Mouse (Mus musculus) gastrocnemius, postnatal 25 days (tissue): ENCODE data around the gene Rab1a. TPM values are rescaled to one million over a fixed set of nuclear protein-coding genes. Genes with fewer than 3 reads are reported as not detected.
A peak's percentile ranks its signal among the peaks of the same experiment; 100 is the strongest.
"Not testable (repeated sequence)": the region's sequence is repeated elsewhere in the genome, so short reads cannot be mapped to it uniquely, and the experiment has no call there.

ENCODE experiments used
- DNase-seq: peaks from one replicate; pipeline ENCODE4 v3.0.0; 2022
- long read RNA-seq, 2 experiments: library from polyadenylated mRNA; stranded (forward); transcript quantifications; one replicate each; pipeline ENCODE4 v2.0.0; 2021
- total RNA-seq, 2 experiments: library from RNA; stranded (reverse); gene quantifications; 1 replicate in 1 of 2; 2 replicates in 1 of 2; pipeline ENCODE4 v1.2.3; 2021

Rab1a gene
- 10 to 100 TPM; 85.8 to 93.1 TPM for total RNA-seq
- long read RNA-seq, experiment 1, transcript Rab1a-201 (6 exons, 2,827 nt) = major isoform, 82 of 96 reads
- long read RNA-seq, experiment 1, partial matches to known transcripts = 5 of 96 reads
- long read RNA-seq, experiment 1, other reads (novel, unspliced or antisense) = 9 of 96 reads
- long read RNA-seq, experiment 2, transcript Rab1a-201 (6 exons, 2,827 nt) = major isoform, 103 of 115 reads
- long read RNA-seq, experiment 2, partial matches to known transcripts = 5 of 115 reads
- long read RNA-seq, experiment 2, other reads (novel, unspliced or antisense) = 7 of 115 reads

GRCm38 (mm10) chr11:20200713-20201575 lies at the start of gene Rab1a:
Gene Rab1a, plus strand, starts transcription at chr11:20201432.
- DNase-seq = peak; percentile 100

DNA sequence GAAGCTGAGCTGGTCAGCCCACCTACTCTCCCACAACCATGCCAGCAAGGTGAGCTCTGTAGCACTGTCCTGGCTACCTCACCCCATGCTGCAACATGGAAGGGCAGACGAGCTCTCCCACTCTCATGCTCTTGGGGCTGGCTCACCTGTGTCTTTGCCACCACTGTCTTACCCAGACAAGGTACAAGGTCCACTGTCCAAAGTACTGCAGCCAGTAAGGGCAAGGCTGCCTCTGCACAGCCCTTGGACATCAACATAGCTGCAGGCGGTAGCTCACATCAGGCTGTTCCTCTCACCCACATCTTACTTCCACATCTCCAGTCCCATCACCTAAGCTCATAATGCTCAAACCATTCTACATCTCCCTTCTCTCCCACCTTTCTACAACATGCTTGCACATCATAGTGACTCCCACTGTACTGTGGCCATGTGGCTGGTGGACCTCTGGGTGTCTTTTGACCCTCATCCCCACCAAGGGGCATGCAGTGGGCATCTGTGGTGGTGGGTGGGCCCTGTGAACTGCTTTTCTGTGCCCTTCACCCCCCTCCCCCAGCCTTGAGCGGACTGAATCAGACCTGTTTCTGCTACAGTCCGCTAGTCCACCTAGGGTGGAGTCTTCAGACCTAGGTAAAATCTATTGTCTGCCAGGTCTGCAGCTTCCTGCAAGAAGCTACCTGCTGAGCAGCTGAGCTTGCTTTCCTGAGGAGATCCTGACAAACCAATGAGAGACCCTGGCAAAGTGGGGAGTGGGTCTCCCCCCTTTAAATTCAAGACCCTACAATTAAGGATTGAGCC lies 48.9 kb upstream of the Rab1a start:
- no peak for DNase-seq

- not testable (repeated sequence) for DNase-seq
Measured at GRCm38 (mm10) chr11:20153542-20153941, 47.7 kb upstream of the Rab1a start.

DNA sequence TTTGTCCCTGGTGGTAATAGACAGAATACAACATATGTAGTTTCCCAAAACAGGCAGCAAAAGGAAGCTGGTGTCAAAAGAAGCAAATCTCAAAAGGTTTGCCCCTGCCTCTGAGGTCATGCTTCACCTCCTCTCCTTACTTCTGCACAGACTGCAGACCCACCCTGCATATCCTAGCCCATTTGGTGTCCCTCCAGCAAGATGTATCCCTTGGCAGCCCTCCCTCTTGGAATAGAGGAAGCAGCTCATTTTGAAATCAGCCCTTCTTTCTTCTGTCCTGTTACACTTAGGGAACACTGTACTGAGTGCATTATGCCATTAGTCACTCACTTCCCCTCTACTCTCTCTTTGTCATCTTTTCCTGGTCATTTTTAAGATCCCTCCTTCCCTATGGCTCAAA lies 42.4 kb upstream of the Rab1a start:
- no peak for DNase-seq

GRCm38 (mm10) chr11:20164979-20165867 lies 36.0 kb upstream of the Rab1a start:
- DNase-seq = no peak

GRCm38 (mm10) chr11:20165991-20166390 lies 35.2 kb upstream of the Rab1a start:
- no peak for DNase-seq

DNA sequence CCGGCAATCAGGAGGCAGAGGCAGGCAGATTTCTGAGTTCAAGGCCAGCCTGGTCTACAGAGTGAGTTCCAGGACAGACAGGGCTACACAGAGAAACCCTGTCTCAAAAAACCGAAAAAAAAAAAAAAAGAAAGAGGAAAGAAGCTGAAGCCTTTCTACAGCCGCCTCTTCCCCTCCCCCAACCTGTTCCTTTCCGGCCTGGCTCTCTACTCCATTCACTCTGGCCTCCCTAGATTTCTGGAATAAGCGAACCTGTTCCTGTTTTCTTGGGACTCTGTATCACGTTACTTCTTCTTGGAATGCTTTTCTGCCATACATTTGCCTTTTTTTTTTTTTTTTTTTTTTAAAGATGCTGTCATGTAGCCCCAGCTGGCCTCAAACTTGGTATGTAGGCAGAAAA lies 34.8 kb upstream of the Rab1a start:
- DNase-seq = not testable (repeated sequence)

DNA sequence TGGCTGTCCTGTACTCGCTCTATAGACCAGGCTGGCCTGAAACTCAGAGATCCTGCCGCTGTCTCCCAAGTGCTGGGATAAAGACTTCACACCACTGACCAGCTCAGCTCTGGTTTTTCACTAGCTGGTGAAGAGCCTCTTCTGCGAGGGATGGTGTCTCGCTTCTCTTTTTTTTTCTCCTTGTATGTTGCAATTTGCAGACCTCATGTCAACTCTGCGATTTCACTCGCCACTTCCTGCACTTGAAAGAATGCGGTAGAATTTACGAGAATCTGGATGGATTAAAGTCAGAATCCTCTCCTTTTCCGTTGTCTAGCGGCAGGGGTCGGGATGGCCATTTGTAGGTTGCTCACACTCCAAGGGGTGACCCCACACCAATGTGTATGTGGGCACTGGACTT lies 32.3 kb upstream of the Rab1a start:
- DNase-seq = no peak

GRCm38 (mm10) chr11:20187271-20187670 lies 14.0 kb upstream of the Rab1a start:
- DNase-seq = no peak

DNA sequence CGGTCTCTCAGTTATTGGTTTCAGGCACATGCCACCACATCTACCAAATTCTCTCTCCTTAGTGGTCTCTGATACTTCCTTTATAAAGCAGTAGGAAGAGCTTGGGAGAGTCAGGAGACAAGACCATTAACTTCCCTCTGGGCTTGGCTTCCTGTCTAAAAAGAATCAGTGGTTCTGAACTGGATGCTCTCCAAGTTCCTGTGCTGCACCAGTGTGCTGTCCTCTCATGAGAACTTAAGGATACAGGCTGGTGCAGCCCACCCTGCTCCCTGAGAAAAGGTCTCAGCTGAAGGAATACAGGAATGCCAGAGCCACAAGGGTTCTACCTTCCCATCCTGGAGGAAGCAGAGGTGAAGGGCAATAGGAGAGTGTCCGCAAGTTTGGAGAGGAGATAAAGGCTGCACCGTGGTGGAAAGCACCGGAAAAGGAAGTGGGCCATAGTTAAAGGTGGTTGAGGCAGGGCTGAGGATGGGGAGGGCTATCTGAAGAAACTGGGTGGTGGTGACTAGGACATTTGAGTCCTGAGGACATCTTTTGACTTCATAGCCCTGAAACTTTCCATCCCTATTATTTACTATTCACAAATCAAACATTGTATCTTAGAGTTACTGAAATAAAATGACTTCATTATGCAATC lies 8.0 kb upstream of the Rab1a start:
- DNase-seq = no peak

GRCm38 (mm10) chr11:20201661-20202101 lies 449 bp downstream of the Rab1a start:
- no peak for DNase-seq

DNA sequence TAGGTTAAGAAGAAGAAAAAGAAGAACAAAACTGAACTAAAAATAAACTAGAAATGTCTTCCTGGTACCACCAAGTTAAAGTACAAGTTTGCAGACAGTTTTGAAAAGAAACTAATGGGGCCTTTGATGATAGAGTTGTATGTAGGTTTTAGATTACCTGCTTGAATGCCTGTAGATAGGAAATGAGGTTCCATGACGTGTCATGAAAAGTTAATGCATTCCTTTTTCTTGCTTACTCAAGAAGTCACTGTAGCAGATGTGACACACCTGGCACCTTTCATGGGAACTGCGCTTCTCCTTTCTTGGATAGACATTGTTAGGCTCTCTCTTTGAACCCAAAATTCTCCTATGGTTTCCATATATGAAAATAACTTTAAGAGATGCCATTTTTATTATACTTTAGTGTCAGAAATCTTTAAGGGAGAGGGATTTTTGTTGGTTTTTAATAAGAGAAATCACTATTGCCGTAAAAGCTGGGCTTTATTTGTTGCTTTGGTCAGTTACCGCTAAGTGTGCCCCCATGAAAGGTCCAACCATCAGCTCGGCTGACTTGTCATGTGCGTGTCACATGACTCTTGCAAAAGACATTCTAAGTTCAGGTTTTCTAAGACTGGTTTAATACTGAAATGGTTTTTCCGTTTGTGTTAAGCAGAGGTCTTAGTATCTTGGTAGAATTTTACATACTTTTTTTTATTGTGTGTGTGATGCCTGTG lies 1.2 kb downstream of the Rab1a start:
- DNase-seq = no peak

- DNase-seq = no peak
Measured at GRCm38 (mm10) chr11:20204321-20204720, 3.1 kb downstream of the Rab1a start.

DNA sequence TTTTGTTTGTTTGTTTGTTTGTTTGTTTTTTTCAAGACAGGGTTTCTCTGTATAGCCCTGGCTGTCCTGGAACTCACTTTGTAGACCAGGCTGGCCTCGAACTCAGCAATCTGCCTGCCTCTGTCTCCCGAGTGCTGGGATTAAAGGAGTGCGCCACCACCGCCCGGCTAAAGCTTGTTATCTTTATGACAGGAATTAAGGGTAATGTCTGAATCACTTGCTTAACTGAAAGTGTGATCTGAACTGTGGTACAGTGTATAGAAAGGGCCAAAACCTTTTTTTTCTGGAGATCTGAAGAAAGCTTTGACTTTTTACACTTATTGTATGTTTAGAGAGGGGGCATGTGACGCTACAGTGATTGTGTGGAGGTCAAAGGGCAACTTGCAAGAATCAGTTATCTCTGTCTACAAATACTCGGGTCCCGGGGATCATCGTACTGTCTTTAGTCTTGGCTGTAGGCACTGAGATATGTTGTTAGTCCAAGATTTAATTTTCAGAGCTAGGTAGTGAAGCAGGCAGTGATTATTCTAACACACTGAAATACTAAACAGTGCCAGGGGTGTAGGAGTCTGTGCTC lies 3.7 kb downstream of the Rab1a start:
- no peak for DNase-seq

GRCm38 (mm10) chr11:20205538-20205937 lies 4.3 kb downstream of the Rab1a start:
- DNase-seq = no peak

DNA sequence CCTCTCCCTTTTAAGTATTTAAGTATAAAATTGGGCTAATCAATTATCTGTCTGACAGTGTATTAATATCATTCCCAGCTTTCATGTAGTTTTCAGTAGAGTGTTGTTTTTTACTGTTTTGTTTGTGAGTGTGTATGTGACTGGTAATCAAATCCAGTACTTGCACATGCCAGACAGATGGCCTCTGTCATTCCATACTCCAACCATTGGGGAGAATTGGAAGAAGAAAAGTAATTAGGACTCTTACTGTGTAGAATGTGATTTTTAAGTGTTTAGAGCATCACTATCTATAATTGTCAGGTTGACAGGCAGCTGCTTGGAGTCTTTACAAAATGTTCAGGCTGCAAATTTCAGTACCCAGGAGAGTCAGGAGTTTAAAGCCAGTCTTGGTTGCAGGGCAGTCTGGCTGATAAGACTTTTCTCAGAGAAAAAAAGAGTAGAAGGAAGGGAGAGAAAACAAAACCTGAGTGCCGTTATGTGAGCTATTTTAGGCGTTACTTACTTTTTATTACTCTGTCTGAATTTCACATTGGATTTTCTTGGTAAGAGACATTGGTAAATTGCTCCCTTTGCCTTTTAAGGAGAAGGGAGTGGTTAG lies 5.5 kb downstream of the Rab1a start:
- no peak for DNase-seq

- DNase-seq = no peak
Measured at GRCm38 (mm10) chr11:20207589-20207988, 6.4 kb downstream of the Rab1a start.

DNA sequence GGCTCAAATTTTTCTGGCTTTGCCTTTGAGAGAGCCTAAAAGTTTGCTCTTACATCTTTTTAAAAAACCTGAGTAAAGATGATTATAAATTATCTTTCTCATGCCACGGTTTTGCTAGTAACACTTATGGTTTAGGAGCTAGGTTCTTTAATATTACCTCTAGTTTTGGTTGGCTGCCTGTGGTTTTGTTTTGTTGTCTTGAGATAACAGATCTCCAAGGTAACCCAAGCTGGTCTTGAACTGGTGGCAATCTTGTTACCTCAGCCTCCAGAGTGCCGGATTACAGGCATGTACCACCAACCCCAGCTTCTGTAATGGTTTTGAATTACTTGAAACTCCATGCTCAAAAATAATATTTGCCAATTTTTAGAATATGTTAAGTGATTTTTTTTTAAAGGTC lies 10.6 kb downstream of the Rab1a start:
- no peak for DNase-seq

DNA sequence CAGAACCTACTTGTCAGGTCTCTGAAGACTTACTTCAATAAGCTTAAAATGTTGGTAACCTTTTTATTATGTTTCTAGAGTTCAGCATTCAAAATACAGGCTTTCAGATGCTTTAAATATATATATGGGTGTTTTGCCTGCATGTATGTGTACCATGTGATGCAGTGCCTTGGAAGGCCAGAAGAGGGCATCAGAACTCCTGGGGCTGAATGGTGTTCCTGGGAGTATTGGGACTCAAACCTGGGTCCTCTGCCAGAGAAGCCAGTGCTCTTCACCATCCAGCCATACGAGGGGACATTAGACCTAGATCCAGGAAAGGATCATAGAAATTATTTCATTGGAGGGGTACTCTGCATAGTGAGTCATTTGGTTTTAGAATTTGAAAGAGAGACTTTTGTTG lies 13.5 kb downstream of the Rab1a start:
- no peak for DNase-seq

DNA sequence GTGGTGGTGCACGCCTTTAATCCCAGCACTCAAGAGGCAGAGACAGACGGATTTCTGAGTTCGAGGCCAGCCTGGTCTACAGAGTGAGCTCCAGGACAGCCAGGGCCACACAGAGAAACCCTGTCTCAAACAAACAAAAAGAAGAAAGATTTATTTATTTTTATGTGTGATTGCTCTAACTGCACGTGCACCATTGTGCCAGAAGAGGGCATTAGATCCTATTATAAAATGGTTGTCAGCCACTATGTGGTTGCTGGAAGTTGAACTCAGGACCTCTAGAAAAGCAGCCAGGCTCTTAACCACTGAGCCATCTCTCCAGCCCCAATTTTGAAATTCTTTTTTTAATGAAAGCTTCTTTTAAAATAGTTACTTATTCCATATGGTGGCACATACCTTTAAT lies 15.2 kb downstream of the Rab1a start:
- no peak for DNase-seq
